Mouse (Mus musculus): ENCODE results near the gene Olfr1446. TPM values are rescaled to one million over a fixed set of nuclear protein-coding genes. Genes with fewer than 3 reads are reported as not detected.

The Olfr1446 gene
- polyA plus RNA-seq (2017; shearing (Covaris generic)): not detected

- ATAC-seq: no peak
Measured at GRCm38 (mm10) chr19:12893424-12893823, at the start of gene Olfr1446. Gene Olfr1446 (minus strand): TSS chr19:12893524.

DNA sequence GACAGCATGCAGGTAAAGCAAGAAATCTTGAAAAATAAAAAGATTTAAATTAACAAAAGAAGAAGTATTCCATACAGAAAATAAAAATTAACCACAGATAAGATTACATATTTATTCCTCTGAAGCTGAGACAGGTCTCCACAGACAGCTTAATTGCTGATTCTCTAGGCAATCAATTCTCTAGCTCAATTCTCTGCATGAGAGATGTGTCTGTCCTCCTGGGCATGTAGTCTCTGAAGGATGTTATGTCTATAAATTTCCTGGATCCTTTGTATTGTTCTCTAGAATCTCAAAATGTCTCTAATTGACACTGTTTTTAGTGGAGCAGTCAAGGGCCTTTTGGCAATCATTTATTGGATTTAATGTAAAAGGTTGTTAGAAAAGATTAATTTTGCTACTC is 37.2 kb upstream of the Olfr1446 start, which contains the start of gene Olfr1449:
Olfr1449 (plus strand) TSS at position 301 of the 400 bp plus-strand sequence.
- ATAC-seq: no peak

DNA sequence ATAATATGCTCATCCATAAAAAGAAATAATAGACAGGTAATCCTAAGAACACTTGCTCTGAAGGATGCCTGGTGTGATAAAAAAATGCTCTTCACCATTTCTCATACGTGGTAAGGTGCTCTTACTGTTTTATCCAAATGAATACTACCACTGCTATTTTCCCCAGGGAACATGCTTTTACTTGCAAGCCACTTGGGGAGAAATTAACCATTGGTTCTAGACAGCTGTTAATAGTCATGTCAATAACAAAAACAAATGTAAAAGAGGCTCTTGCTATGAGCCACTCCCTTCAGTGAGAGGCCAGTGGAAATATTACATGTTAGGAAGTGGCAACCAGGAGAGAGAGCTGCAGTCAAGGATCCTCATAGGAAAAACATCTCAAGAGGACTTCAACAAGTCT is 31.0 kb upstream of the Olfr1446 start, which contains the start of gene Olfr1448:
Olfr1448 (minus strand) TSS at position 101 of the 400 bp plus-strand sequence.
- no peak for ATAC-seq

DNA sequence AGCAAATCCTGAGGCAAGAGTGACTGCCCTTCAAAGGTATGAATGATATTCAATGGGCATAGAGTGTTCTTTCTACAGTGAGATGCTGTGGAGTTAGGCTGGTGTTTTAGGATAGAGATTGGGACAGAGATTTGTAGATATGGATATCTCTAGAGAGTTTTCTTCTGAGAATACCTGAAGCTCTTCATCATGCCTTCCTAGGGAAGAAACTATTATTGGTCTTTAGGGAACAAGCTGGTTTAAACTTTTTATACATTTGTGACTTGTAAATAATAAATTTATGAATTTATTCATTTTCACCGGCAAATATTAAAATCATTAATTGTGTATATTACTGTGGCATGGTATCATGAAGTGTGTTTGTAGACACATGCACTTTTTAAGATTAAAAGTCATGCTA is 10.3 kb upstream of the Olfr1446 start, which contains the start of gene Olfr1447:
Olfr1447 (minus strand) TSS at position 101 of the 400 bp plus-strand sequence.
- no peak for ATAC-seq

GRCm38 (mm10) chr19:12883555-12883954 is 9.8 kb downstream of the Olfr1446 start, which contains the start of gene Olfr1445:
Gene Olfr1445 (plus strand): TSS chr19:12883855.
- ATAC-seq: no peak

DNA sequence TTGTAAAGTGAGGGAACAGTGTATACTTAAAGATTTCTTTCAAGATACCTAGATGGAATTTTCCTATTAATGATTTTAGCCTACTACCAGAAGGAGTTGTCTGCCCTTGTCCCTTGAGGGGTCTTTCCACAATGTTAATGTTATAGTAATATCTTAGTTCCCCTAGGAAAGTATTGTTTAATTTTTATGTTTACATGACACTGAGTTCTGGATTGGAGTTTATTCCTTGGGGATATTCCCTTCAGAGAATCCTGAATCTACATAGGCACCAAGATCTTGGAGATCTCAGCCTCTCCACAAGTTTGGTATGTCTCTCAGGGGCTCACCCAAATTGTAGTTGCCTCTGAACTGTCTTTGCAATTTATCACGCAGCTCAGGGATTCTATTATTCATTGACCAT is 36.3 kb downstream of the Olfr1446 start, which contains the start of gene Olfr1444:
Olfr1444 (plus strand) TSS at position 301 of the 400 bp plus-strand sequence.
- ATAC-seq: no peak

DNA sequence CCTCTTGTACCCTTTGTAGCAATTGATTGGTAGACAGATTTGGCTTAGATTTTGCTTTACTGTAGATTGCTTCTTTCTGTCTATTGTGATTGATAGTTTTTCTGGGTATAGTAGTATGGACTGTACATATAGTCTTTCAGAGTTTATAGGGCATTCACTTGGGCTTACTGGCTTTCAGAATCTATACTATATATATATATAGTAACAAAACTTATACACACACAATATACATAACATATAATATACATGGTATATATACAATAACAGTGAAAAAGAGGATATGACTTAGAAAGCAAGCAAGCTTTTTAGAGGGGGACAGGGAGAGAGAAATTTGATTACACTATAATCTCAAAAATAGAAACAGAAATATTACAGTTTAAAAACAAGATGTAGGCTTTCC is 46.9 kb downstream of the Olfr1446 start, which contains the start of gene Gm5244:
Gm5244 (plus strand) TSS at position 301 of the 400 bp plus-strand sequence.
- ATAC-seq: no peak

- ATAC-seq: no peak
Measured at GRCm38 (mm10) chr19:12838507-12838906, 54.8 kb downstream of the Olfr1446 start.

Other genes starting within 250 kb of the Olfr1446 start
- gene Olfr1442, start 223.1 kb downstream of the Olfr1446 start, polyA plus RNA-seq (2017; shearing (Covaris generic)): not detected
- gene Olfr1443, start 215.4 kb downstream of the Olfr1446 start, polyA plus RNA-seq (2017; shearing (Covaris generic)): not detected
- gene Keg1, start 197.7 kb downstream of the Olfr1446 start, polyA plus RNA-seq (2017; shearing (Covaris generic)): not detected
- 1 to 10 TPM; 2.9 to 3.4 TPM for gene Cntf, start 127.9 kb downstream of the Olfr1446 start, polyA plus RNA-seq (2017; shearing (Covaris generic))
- gene Zfp91, start 97.4 kb downstream of the Olfr1446 start, polyA plus RNA-seq (2017; shearing (Covaris generic)): 10 to 100 TPM; 21.2 to 22.9 TPM
- 100 to 1,000 TPM; 220 to 255 TPM for gene Lpxn, start 97.3 kb downstream of the Olfr1446 start, polyA plus RNA-seq (2017; shearing (Covaris generic))
- gene Gm5244, start 46.8 kb downstream of the Olfr1446 start, polyA plus RNA-seq (2017; shearing (Covaris generic)): 1 to 10 TPM in 1 of 2 experiments, not detected in 1; 1.0 TPM
- gene Olfr1444, start 36.2 kb downstream of the Olfr1446 start, polyA plus RNA-seq (2017; shearing (Covaris generic)): under 1 TPM; 0.33 to 0.44 TPM
- gene Olfr1445, start 9.7 kb downstream of the Olfr1446 start, polyA plus RNA-seq (2017; shearing (Covaris generic)): not detected
- gene Olfr1447, start 10.2 kb upstream of the Olfr1446 start, polyA plus RNA-seq (2017; shearing (Covaris generic)): not detected
- not detected for gene Olfr1448, start 30.9 kb upstream of the Olfr1446 start, polyA plus RNA-seq (2017; shearing (Covaris generic))
- not detected for gene Olfr1449, start 37.3 kb upstream of the Olfr1446 start, polyA plus RNA-seq (2017; shearing (Covaris generic))
- gene Olfr1450, start 56.7 kb upstream of the Olfr1446 start, polyA plus RNA-seq (2017; shearing (Covaris generic)): not detected
- under 1 TPM in 1 of 2 experiments, not detected in 1; 0.44 TPM for gene Olfr1451, start 101.5 kb upstream of the Olfr1446 start, polyA plus RNA-seq (2017; shearing (Covaris generic))
- gene Olfr1453, start 134.8 kb upstream of the Olfr1446 start, polyA plus RNA-seq (2017; shearing (Covaris generic)): not detected
- gene Olfr1454, start 167.1 kb upstream of the Olfr1446 start, polyA plus RNA-seq (2017; shearing (Covaris generic)): not detected
- not detected for gene Olfr1457, start 204.4 kb upstream of the Olfr1446 start, polyA plus RNA-seq (2017; shearing (Covaris generic))
- gene Olfr1458, start 213.3 kb upstream of the Olfr1446 start, polyA plus RNA-seq (2017; shearing (Covaris generic)): not detected

Data from CD4-positive, CD25-positive, alpha-beta regulatory T cell, adult 4 months (primary cell).